Mouse (Mus musculus): ENCODE measurements around the gene Irs2. TPM values are rescaled to one million over a fixed set of nuclear protein-coding genes. Genes with fewer than 3 reads are reported as not detected.

Gene Irs2
- polyA plus RNA-seq, 1 experiment from 2014 or later: 8.1 TPM

- peak overlapping the region; percentile 98 for H3K27ac ChIP-seq (replicated peaks)
- H3K27me3 ChIP-seq (replicated peaks; ENCODE audit: low read depth, poor library complexity, severe bottlenecking): 0 out of 2 replicates have a peak, but pooled peaks cover 21% of the 10 kb centered on the region
- H3K4me1 ChIP-seq: peaks cover 69% of the 10 kb centered on the region
- no peaks in the 10 kb centered on the region for H3K9me3 ChIP-seq
- peak overlapping the region; percentile 93 for H3K4me3 ChIP-seq
- peaks cover 38% of the 10 kb centered on the region for H3K36me3 ChIP-seq (replicated peaks)
- under 1% methylated on average over 88 of the region's 88 CpGs for WGBS
- peak; percentile 74 for DNase-seq (ENCODE audit: low spot score)
These were observed 478 bp downstream of the Irs2 start for GRCm38 (mm10) chr8:11007581-11008378.

DNA sequence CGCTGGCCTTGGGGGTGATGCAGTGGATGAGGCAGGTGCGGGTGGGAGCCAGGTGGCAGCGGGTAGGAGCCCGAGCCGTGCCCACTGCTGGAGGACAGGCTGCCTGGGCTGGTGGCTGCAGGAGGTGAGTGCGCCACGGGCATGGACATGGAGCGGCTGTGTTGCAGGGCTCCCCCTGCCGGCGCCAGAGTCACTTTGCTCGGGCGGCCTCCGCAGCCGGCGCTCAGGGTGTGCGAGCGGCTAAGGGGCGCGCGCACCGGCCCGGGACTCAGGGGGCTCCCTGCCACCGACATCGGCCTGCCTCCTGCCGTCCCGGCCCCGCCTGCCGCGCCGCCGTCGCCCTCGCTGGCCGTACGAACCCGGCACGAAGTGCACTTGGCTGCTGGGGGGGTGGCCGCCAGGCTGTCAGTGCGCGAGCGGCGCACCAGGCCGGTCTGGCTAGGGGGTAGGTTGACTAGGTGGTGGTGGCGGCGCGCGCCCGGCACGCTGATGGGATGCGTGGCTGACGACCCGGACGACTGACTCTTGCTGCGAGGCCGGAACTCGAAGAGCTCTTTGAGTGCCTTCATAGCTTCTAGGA, 1.2 kb downstream of the Irs2 start:
- Histone ChIP-seq H3K4me1 (peaks cover 76% of the 10 kb centered on the region), H3K27ac (replicated peaks) (peak overlapping the region; percentile 98), H3K4me3 (peak overlapping the region; percentile 93), H3K36me3 (replicated peaks) (peaks cover 38% of the 10 kb centered on the region), H3K9me3 (no peaks in the 10 kb centered on the region), H3K27me3 (replicated peaks; ENCODE audit: low read depth, poor library complexity, severe bottlenecking) (0 out of 2 replicates have a peak, but pooled peaks cover 21% of the 10 kb centered on the region)
- WGBS: under 1% methylated on average over 56 of the region's 56 CpGs
- DNase-seq (ENCODE audit: low spot score): peak; percentile 93

DNA sequence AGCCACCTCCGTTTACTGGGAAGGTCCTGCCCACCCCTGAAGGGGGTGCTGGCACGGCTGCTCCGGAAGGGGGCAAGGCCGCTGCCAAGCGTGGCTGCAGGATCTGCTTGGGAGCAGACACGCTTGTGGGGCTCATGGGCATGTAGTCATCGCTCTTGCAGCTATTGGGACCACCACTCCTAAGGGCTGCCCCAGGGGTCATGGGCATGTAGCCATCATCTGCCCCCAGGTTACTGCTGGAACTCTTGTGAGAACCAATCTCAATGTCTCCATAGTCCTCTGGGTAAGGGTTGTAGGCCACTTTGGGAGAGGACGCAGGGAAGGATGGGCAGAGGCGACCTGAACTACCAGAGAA, 2.0 kb downstream of the Irs2 start:
- H3K36me3 ChIP-seq (replicated peaks): peaks cover 38% of the 10 kb centered on the region
- H3K9me3 ChIP-seq: no peaks in the 10 kb centered on the region
- 86% methylated on average over 9 of the region's 9 CpGs for WGBS
- 0 out of 2 replicates have a peak, but pooled peaks cover 18% of the 10 kb centered on the region for H3K27me3 ChIP-seq (replicated peaks; ENCODE audit: low read depth, poor library complexity, severe bottlenecking)
- no peak for DNase-seq (ENCODE audit: low spot score)
- H3K4me1 ChIP-seq: peaks cover 84% of the 10 kb centered on the region
- peak overlapping the region; percentile 93 for H3K4me3 ChIP-seq
- H3K27ac ChIP-seq (replicated peaks): peak overlapping the region; percentile 98

DNA sequence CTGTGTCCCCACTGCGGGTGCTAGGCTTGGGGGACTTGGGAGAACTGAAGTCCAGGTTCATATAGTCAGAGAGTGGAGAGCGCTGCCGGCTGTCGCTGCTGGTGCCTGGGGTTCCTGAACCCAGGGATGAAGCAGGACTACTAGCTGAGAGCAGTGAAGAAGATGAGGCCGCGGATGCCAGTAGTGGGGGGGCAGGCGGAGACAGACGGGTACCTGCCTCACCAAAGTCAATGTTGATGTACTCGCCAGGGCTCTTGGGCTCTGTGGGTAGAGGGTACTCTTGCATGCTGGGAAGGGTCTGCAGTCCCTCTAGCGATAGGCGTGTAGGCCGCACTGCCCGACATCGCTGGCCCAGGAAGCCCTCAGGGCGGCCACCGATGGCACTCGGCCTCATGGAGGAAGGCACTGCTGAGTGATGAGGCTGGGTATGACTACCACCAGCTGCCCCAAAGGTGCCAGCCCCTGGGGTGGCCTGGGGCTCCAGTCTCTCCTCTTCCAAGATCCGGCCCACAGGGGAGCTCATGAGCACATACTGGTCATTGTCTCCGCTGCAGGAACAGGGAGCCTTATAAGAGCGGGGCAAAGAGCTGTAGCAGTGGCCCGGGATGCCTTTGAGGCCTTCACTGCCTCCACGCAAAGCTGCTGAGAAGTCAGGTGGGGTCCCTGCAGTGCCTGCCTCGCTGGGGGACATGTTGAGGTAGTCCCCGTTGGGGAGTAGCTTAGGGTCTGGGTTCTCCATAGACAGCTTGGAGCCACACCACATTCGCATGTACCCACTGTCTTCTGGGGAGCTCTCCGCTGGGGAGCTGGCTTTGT, 2.6 kb downstream of the Irs2 start:
- Histone ChIP-seq H3K36me3 (replicated peaks) (peaks cover 38% of the 10 kb centered on the region), H3K4me3 (peak overlapping the region; percentile 93), H3K4me1 (peaks cover 84% of the 10 kb centered on the region), H3K27ac (replicated peaks) (peak overlapping the region; percentile 98), H3K9me3 (no peaks in the 10 kb centered on the region), H3K27me3 (replicated peaks; ENCODE audit: low read depth, poor library complexity, severe bottlenecking) (0 out of 2 replicates have a peak, but pooled peaks cover 12% of the 10 kb centered on the region)
- WGBS: 82% methylated on average over 26 of the region's 26 CpGs
- peak; percentile 20 for DNase-seq (ENCODE audit: low spot score)

DNA sequence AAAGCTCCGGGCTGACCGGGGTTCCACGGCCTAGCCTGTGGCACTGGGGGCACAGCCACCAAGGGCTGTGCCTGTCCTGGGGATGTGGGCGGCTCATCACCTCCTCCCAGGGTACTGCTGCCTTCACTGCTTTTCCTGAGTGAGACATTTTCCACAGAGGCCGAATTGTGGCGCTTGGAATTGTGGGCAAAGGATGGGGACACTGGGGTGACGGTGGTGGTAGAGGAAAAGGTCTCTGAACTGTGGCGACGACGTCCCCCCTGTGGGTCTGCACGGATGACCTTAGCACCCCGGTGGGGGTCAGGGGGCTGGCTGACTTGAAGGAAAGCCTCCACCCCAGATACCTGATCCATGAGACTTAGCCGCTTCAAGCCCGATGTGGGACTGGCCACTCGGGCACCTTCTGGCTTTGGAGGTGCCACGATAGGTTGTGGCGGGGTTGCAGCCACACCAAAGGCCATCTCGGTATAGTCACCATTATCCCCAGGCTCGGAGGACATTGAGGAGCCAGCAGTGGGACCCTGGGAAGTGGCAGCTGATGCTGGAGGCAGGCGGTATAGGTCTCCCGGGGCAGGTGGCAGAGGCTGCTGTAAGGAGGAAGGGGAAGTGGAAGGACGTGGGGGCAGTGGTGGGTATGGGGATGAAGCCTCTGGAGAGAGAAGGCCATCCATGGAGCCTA, 3.3 kb downstream of the Irs2 start:
- H3K4me1 ChIP-seq: peaks cover 86% of the 10 kb centered on the region
- H3K9me3 ChIP-seq: no peaks in the 10 kb centered on the region
- 73% methylated on average over 22 of the region's 22 CpGs for WGBS
- H3K4me3 ChIP-seq: peak overlapping the region; percentile 93
- 0 out of 2 replicates have a peak, but pooled peaks cover 5% of the 10 kb centered on the region for H3K27me3 ChIP-seq (replicated peaks; ENCODE audit: low read depth, poor library complexity, severe bottlenecking)
- no peak for DNase-seq (ENCODE audit: low spot score)
- H3K36me3 ChIP-seq (replicated peaks): peaks cover 38% of the 10 kb centered on the region
- H3K27ac ChIP-seq (replicated peaks): peak overlapping the region; percentile 98

- H3K27ac ChIP-seq (replicated peaks): peak overlapping the region; percentile 98
- peaks cover 43% of the 10 kb centered on the region for H3K36me3 ChIP-seq (replicated peaks)
- 48% methylated on average over 7 of the region's 7 CpGs for WGBS
- H3K4me1 ChIP-seq: peaks cover 86% of the 10 kb centered on the region
- 0 out of 2 replicates have a peak, but pooled peaks cover 4% of the 10 kb centered on the region for H3K27me3 ChIP-seq (replicated peaks; ENCODE audit: low read depth, poor library complexity, severe bottlenecking)
- no peak for DNase-seq (ENCODE audit: low spot score)
- H3K4me3 ChIP-seq: peak overlapping the region; percentile 93
- no peaks in the 10 kb centered on the region for H3K9me3 ChIP-seq
These were observed 4.3 kb downstream of the Irs2 start for GRCm38 (mm10) chr8:11003917-11004470.

DNA sequence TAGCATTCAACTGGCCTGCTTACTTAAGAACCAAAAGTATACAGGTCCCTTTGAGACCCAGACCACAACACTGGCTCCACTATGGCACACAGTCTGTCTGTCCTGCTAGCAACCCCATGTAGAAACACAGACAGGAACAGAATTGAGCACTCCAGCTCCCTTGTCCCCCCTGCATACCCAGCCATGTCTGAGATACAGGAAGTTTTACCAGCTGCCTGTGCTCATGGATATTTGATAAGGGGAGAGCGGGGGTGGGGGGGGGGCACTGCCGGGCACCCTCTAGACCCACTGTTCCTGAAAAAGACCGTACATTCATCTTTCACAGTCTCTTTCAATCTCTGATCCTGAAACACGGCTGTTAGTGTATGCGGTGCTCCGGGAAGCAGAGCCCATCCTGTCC, 5.0 kb downstream of the Irs2 start:
- Histone ChIP-seq H3K27me3 (replicated peaks; ENCODE audit: low read depth, poor library complexity, severe bottlenecking) (0 out of 2 replicates have a peak, but pooled peaks cover 4% of the 10 kb centered on the region), H3K36me3 (replicated peaks) (peaks cover 50% of the 10 kb centered on the region), H3K4me3 (peak overlapping the region; percentile 93), H3K27ac (replicated peaks) (peak overlapping the region; percentile 98), H3K9me3 (no peaks in the 10 kb centered on the region), H3K4me1 (peaks cover 88% of the 10 kb centered on the region)
- WGBS: 59% methylated on average over 6 of the region's 6 CpGs
- DNase-seq (ENCODE audit: low spot score): peak; percentile 28

DNA sequence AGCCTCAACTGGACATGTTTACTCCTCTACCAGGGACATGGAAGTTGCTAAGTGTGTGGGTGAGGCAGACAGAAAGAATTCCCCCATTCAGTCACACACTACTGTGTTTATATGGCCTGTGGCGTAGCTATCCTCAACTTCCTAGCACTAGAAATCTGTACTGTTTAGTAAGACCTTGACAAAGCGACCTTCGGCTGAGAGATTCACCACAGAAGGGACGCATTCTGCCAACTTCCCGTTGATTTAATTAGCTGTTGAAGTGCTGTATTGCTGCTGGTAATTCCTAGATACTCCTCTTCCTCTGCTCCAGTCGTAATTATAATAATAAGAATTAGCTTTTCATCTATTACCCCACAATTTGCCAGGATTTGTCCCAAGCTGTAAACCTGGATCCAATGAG, 5.4 kb downstream of the Irs2 start:
- 0 out of 2 replicates have a peak, but pooled peaks cover 4% of the 10 kb centered on the region for H3K27me3 ChIP-seq (replicated peaks; ENCODE audit: low read depth, poor library complexity, severe bottlenecking)
- no peaks in the 10 kb centered on the region for H3K9me3 ChIP-seq
- peaks cover 54% of the 10 kb centered on the region for H3K36me3 ChIP-seq (replicated peaks)
- H3K4me3 ChIP-seq: peak overlapping the region; percentile 93
- H3K4me1 ChIP-seq: peaks cover 92% of the 10 kb centered on the region
- H3K27ac ChIP-seq (replicated peaks): peak overlapping the region; percentile 98
- DNase-seq (ENCODE audit: low spot score): peak; percentile 35
- 42% methylated on average over 6 of the region's 6 CpGs for WGBS

GRCm38 (mm10) chr8:11001062-11001549, 7.2 kb downstream of the Irs2 start:
- H3K4me1 ChIP-seq: peaks cover 90% of the 10 kb centered on the region
- peak overlapping the region; percentile 93 for H3K4me3 ChIP-seq
- WGBS: 4% methylated on average over 6 of the region's 6 CpGs
- peak; percentile 57 for DNase-seq (ENCODE audit: low spot score)
- H3K9me3 ChIP-seq: no peaks in the 10 kb centered on the region
- 0 out of 2 replicates have a peak, but pooled peaks cover 3% of the 10 kb centered on the region for H3K27me3 ChIP-seq (replicated peaks; ENCODE audit: low read depth, poor library complexity, severe bottlenecking)
- H3K27ac ChIP-seq (replicated peaks): peak overlapping the region; percentile 77
- peaks cover 62% of the 10 kb centered on the region for H3K36me3 ChIP-seq (replicated peaks)

DNA sequence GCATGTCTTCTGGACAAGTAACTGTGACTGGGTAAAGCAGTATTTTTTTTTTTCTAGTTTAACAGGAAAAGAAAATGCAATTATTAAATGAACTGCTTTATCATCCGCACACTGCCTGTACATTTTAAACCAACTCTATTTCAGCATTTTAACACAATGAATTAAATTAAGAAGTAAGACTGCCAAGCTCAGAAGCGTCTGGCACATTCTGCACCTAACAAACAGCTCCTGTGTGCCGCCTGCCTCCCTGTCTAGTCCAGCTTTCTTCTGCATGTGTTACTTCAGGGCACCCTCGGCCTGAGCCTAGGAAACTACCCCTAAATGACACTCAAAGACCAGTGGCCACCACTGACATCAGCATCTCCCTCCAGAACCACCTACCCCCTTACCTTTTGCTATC, 8.7 kb downstream of the Irs2 start:
- H3K36me3 ChIP-seq (replicated peaks): peaks cover 62% of the 10 kb centered on the region
- no peak overlapping the region for H3K4me3 ChIP-seq
- no peak overlapping the region for H3K27ac ChIP-seq (replicated peaks)
- no peaks in the 10 kb centered on the region for H3K9me3 ChIP-seq
- no peaks in the 10 kb centered on the region for H3K27me3 ChIP-seq (replicated peaks; ENCODE audit: low read depth, poor library complexity, severe bottlenecking)
- DNase-seq (ENCODE audit: low spot score): no peak
- H3K4me1 ChIP-seq: peaks cover 83% of the 10 kb centered on the region
- WGBS: 86% methylated on average over 4 of the region's 4 CpGs

- DNase-seq (ENCODE audit: low spot score): no peak
- Histone ChIP-seq H3K4me3 (no peak overlapping the region), H3K9me3 (peaks cover 4% of the 10 kb centered on the region; the same call in 1 of the 2 replicates), H3K36me3 (replicated peaks) (peaks cover 70% of the 10 kb centered on the region), H3K27ac (replicated peaks) (no peak overlapping the region), H3K27me3 (replicated peaks; ENCODE audit: low read depth, poor library complexity, severe bottlenecking) (no peaks in the 10 kb centered on the region), H3K4me1 (peaks cover 70% of the 10 kb centered on the region)
- 93% methylated on average over 2 of the region's 2 CpGs for WGBS
These were observed 12.0 kb downstream of the Irs2 start for GRCm38 (mm10) chr8:10996247-10996646.
